Mouse (Mus musculus): ENCODE measurements around the gene Ctla4. TPM values are rescaled to one million over a fixed set of nuclear protein-coding genes. Genes with fewer than 3 reads are reported as not detected.

Ctla4 gene
- polyA plus RNA-seq, 1 experiment from 2014 or later, result not detected

- no peaks in the 10 kb centered on the region for H3K4me1 ChIP-seq (ENCODE audit: control insufficient read depth, insufficient read depth, low read depth, low read length)
- H3K9ac ChIP-seq (ENCODE audit: low read depth, low read length), result no peak overlapping the region
- no peak for ATAC-seq
- 89% methylated on average over 6 of the region's 6 CpGs for WGBS
- no peak overlapping the region for H3K4me3 ChIP-seq (ENCODE audit: low read length)
- H3K36me3 ChIP-seq (ENCODE audit: control insufficient read depth, insufficient read depth, low read length), result no peaks in the 10 kb centered on the region
- H3K27me3 ChIP-seq (replicated peaks; ENCODE audit: control insufficient read depth, insufficient read depth, low read length), result no peaks in the 10 kb centered on the region
- no peaks in the 10 kb centered on the region for H3K9me3 ChIP-seq (ENCODE audit: control insufficient read depth, low read length)
- no peak overlapping the region for H3K4me2 ChIP-seq (ENCODE audit: low read length)
- no peak overlapping the region for H3K27ac ChIP-seq (ENCODE audit: low read depth, low read length)
Observed at GRCm38 (mm10) chr1:60948112-60948511, 61.3 kb downstream of the Ctla4 start.

- Histone ChIP-seq H3K27me3 (replicated peaks; ENCODE audit: control insufficient read depth, insufficient read depth, low read length) (no peaks in the 10 kb centered on the region), H3K4me1 (ENCODE audit: control insufficient read depth, insufficient read depth, low read depth, low read length) (no peaks in the 10 kb centered on the region), H3K4me2 (ENCODE audit: low read length) (no peak overlapping the region), H3K9me3 (ENCODE audit: control insufficient read depth, low read length) (no peaks in the 10 kb centered on the region), H3K4me3 (ENCODE audit: low read length) (no peak overlapping the region), H3K27ac (ENCODE audit: low read depth, low read length) (no peak overlapping the region), H3K9ac (ENCODE audit: low read depth, low read length) (no peak overlapping the region), H3K36me3 (ENCODE audit: control insufficient read depth, insufficient read depth, low read length) (no peaks in the 10 kb centered on the region)
- 76% methylated on average over 7 of the region's 7 CpGs for WGBS
- ATAC-seq, result no peak
Observed at GRCm38 (mm10) chr1:60952958-60953357, 66.2 kb downstream of the Ctla4 start.

GRCm38 (mm10) chr1:60953686-60954085 is 66.9 kb downstream of the Ctla4 start:
- Histone ChIP-seq H3K27ac (ENCODE audit: low read depth, low read length) (no peak overlapping the region), H3K9ac (ENCODE audit: low read depth, low read length) (no peak overlapping the region), H3K36me3 (ENCODE audit: control insufficient read depth, insufficient read depth, low read length) (no peaks in the 10 kb centered on the region), H3K4me3 (ENCODE audit: low read length) (no peak overlapping the region), H3K4me1 (ENCODE audit: control insufficient read depth, insufficient read depth, low read depth, low read length) (no peaks in the 10 kb centered on the region), H3K4me2 (ENCODE audit: low read length) (no peak overlapping the region), H3K27me3 (replicated peaks; ENCODE audit: control insufficient read depth, insufficient read depth, low read length) (no peaks in the 10 kb centered on the region), H3K9me3 (ENCODE audit: control insufficient read depth, low read length) (no peaks in the 10 kb centered on the region)
- 93% methylated on average over 7 of the region's 7 CpGs for WGBS
- no peak for ATAC-seq

- Histone ChIP-seq H3K9ac (ENCODE audit: low read depth, low read length) (no peak overlapping the region), H3K9me3 (ENCODE audit: control insufficient read depth, low read length) (no peaks in the 10 kb centered on the region), H3K36me3 (ENCODE audit: control insufficient read depth, insufficient read depth, low read length) (no peaks in the 10 kb centered on the region), H3K27ac (ENCODE audit: low read depth, low read length) (no peak overlapping the region), H3K4me2 (ENCODE audit: low read length) (no peak overlapping the region), H3K4me3 (ENCODE audit: low read length) (no peak overlapping the region), H3K4me1 (ENCODE audit: control insufficient read depth, insufficient read depth, low read depth, low read length) (no peaks in the 10 kb centered on the region), H3K27me3 (replicated peaks; ENCODE audit: control insufficient read depth, insufficient read depth, low read length) (no peaks in the 10 kb centered on the region)
- WGBS, result 51% methylated on average over 2 of the region's 2 CpGs
- ATAC-seq, result no peak
Observed at GRCm38 (mm10) chr1:60954759-60955158, 68.0 kb downstream of the Ctla4 start.

- no peak for ATAC-seq
Observed at GRCm38 (mm10) chr1:60955186-60955585, 68.4 kb downstream of the Ctla4 start.

GRCm38 (mm10) chr1:60956196-60956595 is 69.4 kb downstream of the Ctla4 start:
- no peak overlapping the region for H3K4me3 ChIP-seq (ENCODE audit: low read length)
- no peaks in the 10 kb centered on the region for H3K9me3 ChIP-seq (ENCODE audit: control insufficient read depth, low read length)
- no peak overlapping the region for H3K27ac ChIP-seq (ENCODE audit: low read depth, low read length)
- H3K36me3 ChIP-seq (ENCODE audit: control insufficient read depth, insufficient read depth, low read length), result no peaks in the 10 kb centered on the region
- H3K4me1 ChIP-seq (ENCODE audit: control insufficient read depth, insufficient read depth, low read depth, low read length), result no peaks in the 10 kb centered on the region
- H3K27me3 ChIP-seq (replicated peaks; ENCODE audit: control insufficient read depth, insufficient read depth, low read length), result no peaks in the 10 kb centered on the region
- WGBS, result 84% methylated on average over 6 of the region's 6 CpGs
- ATAC-seq, result no peak
- no peak overlapping the region for H3K9ac ChIP-seq (ENCODE audit: low read depth, low read length)
- no peak overlapping the region for H3K4me2 ChIP-seq (ENCODE audit: low read length)

More at GRCm38 (mm10) chr1:60955186-60955585, 68.4 kb downstream of the Ctla4 start:
- 89% methylated on average over 3 of the region's 3 CpGs for WGBS
- H3K36me3 ChIP-seq (ENCODE audit: control insufficient read depth, insufficient read depth, low read length), result no peaks in the 10 kb centered on the region
- no peak overlapping the region for H3K4me3 ChIP-seq (ENCODE audit: low read length)
- H3K27ac ChIP-seq (ENCODE audit: low read depth, low read length), result no peak overlapping the region
- H3K9ac ChIP-seq (ENCODE audit: low read depth, low read length), result no peak overlapping the region
- no peak overlapping the region for H3K4me2 ChIP-seq (ENCODE audit: low read length)
- H3K9me3 ChIP-seq (ENCODE audit: control insufficient read depth, low read length), result no peaks in the 10 kb centered on the region
- no peaks in the 10 kb centered on the region for H3K27me3 ChIP-seq (replicated peaks; ENCODE audit: control insufficient read depth, insufficient read depth, low read length)
- no peaks in the 10 kb centered on the region for H3K4me1 ChIP-seq (ENCODE audit: control insufficient read depth, insufficient read depth, low read depth, low read length)

GRCm38 (mm10) chr1:60958287-60958686 is 71.5 kb downstream of the Ctla4 start:
- H3K9ac ChIP-seq (ENCODE audit: low read depth, low read length), result no peak overlapping the region
- no peaks in the 10 kb centered on the region for H3K27me3 ChIP-seq (replicated peaks; ENCODE audit: control insufficient read depth, insufficient read depth, low read length)
- ATAC-seq, result no peak
- H3K9me3 ChIP-seq (ENCODE audit: control insufficient read depth, low read length), result no peaks in the 10 kb centered on the region
- H3K4me3 ChIP-seq (ENCODE audit: low read length), result no peak overlapping the region
- 91% methylated on average over 1 of the region's 1 CpGs for WGBS
- H3K36me3 ChIP-seq (ENCODE audit: control insufficient read depth, insufficient read depth, low read length), result no peaks in the 10 kb centered on the region
- no peaks in the 10 kb centered on the region for H3K4me1 ChIP-seq (ENCODE audit: control insufficient read depth, insufficient read depth, low read depth, low read length)
- H3K27ac ChIP-seq (ENCODE audit: low read depth, low read length), result no peak overlapping the region
- H3K4me2 ChIP-seq (ENCODE audit: low read length), result no peak overlapping the region

GRCm38 (mm10) chr1:60959246-60959645 is 72.4 kb downstream of the Ctla4 start:
- Histone ChIP-seq H3K36me3 (ENCODE audit: control insufficient read depth, insufficient read depth, low read length) (no peaks in the 10 kb centered on the region), H3K9me3 (ENCODE audit: control insufficient read depth, low read length) (no peaks in the 10 kb centered on the region), H3K9ac (ENCODE audit: low read depth, low read length) (no peak overlapping the region), H3K27me3 (replicated peaks; ENCODE audit: control insufficient read depth, insufficient read depth, low read length) (no peaks in the 10 kb centered on the region), H3K4me1 (ENCODE audit: control insufficient read depth, insufficient read depth, low read depth, low read length) (no peaks in the 10 kb centered on the region), H3K4me3 (ENCODE audit: low read length) (no peak overlapping the region), H3K4me2 (ENCODE audit: low read length) (no peak overlapping the region), H3K27ac (ENCODE audit: low read depth, low read length) (no peak overlapping the region)
- no peak for ATAC-seq
- WGBS, result 93% methylated on average over 4 of the region's 4 CpGs

GRCm38 (mm10) chr1:60960451-60960850 is 73.7 kb downstream of the Ctla4 start:
- H3K27me3 ChIP-seq (replicated peaks; ENCODE audit: control insufficient read depth, insufficient read depth, low read length), result no peaks in the 10 kb centered on the region
- H3K4me2 ChIP-seq (ENCODE audit: low read length), result no peak overlapping the region
- no peak overlapping the region for H3K9ac ChIP-seq (ENCODE audit: low read depth, low read length)
- H3K4me1 ChIP-seq (ENCODE audit: control insufficient read depth, insufficient read depth, low read depth, low read length), result no peaks in the 10 kb centered on the region
- H3K36me3 ChIP-seq (ENCODE audit: control insufficient read depth, insufficient read depth, low read length), result no peaks in the 10 kb centered on the region
- H3K4me3 ChIP-seq (ENCODE audit: low read length), result no peak overlapping the region
- ATAC-seq, result no peak
- H3K27ac ChIP-seq (ENCODE audit: low read depth, low read length), result no peak overlapping the region
- no peaks in the 10 kb centered on the region for H3K9me3 ChIP-seq (ENCODE audit: control insufficient read depth, low read length)
- 81% methylated on average over 11 of the region's 11 CpGs for WGBS

- ATAC-seq, result peak; percentile 73
Observed at GRCm38 (mm10) chr1:60961080-60961479, 74.3 kb downstream of the Ctla4 start.

More at GRCm38 (mm10) chr1:60961080-60961479, 74.3 kb downstream of the Ctla4 start:
- H3K4me2 ChIP-seq (ENCODE audit: low read length), result no peak overlapping the region
- no peaks in the 10 kb centered on the region for H3K9me3 ChIP-seq (ENCODE audit: control insufficient read depth, low read length)
- no peaks in the 10 kb centered on the region for H3K27me3 ChIP-seq (replicated peaks; ENCODE audit: control insufficient read depth, insufficient read depth, low read length)
- WGBS, result 26% methylated on average over 4 of the region's 4 CpGs
- no peak overlapping the region for H3K4me3 ChIP-seq (ENCODE audit: low read length)
- no peaks in the 10 kb centered on the region for H3K4me1 ChIP-seq (ENCODE audit: control insufficient read depth, insufficient read depth, low read depth, low read length)
- no peaks in the 10 kb centered on the region for H3K36me3 ChIP-seq (ENCODE audit: control insufficient read depth, insufficient read depth, low read length)
- no peak overlapping the region for H3K9ac ChIP-seq (ENCODE audit: low read depth, low read length)
- no peak overlapping the region for H3K27ac ChIP-seq (ENCODE audit: low read depth, low read length)

Data from hindbrain, embryonic 16.5 days (tissue).